Mouse (Mus musculus): ENCODE results near the gene Trim27.

The Trim27 gene

DNA sequence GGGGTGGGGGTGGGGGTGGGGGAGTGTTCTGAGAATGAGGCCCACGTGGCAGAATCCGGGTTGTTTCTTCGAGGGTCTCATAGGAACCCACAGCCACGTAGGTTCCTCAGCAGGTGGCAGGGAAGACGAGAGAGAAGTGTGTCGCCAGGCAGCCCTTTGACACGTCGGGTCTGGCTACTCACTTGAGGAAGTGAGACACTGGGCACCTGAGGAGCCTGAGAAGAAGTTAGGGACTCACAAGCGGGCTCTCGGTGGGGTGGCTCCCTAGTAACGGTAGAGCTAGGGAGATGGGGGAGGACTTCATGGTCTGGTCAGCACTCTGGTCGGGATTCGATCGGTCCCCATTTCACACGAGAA, at the start of gene Trim27:
TSS of gene Trim27 (plus strand) at position 79 of the 357 bp plus-strand sequence.
- no peak for DNase-seq (ENCODE audit: low read depth, low spot score)

DNA sequence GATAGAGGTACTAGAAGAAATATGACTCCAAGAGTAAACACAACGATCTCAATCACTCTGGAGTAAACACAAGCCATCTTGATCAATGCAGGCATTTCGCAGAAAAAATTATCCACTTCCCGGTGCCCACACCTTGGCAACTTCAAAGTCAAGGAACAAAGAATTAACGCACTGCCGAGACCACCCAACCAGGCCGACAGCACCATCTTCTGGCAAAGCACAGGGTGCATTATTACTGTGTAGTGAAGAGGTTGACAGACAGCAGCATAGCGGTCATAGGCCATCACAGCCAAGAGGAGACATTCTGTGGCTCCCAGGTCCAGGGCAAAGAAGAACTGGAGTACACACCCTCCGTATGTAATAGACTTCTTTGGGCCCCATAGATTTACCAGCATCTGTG, 36.8 kb upstream of the Trim27 start:
- no peak for DNase-seq (ENCODE audit: low read depth, low spot score)

DNA sequence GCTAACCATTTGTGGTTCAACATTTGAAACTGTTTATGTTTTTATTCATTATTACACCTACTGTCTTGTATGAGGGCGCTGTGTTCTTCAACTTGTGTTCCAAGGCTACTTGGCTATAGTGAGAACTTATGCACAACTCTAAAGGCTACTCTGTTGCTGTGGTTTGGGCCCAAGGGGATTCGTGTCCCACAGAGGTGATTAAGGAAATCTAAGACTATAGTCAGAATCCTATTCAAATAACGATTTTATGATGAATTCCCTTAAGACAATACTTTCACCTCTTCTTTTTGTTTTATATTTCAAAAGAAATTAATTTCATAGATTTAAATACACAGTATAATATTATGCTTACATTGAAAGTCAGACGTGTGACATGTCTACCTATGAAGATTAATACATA, 33.5 kb upstream of the Trim27 start, which contains the start of gene Olfr1368:
TSS of gene Olfr1368 (minus strand) at position 101 of the 400 bp plus-strand sequence.
- no peak for DNase-seq (ENCODE audit: low read depth, low spot score)

DNA sequence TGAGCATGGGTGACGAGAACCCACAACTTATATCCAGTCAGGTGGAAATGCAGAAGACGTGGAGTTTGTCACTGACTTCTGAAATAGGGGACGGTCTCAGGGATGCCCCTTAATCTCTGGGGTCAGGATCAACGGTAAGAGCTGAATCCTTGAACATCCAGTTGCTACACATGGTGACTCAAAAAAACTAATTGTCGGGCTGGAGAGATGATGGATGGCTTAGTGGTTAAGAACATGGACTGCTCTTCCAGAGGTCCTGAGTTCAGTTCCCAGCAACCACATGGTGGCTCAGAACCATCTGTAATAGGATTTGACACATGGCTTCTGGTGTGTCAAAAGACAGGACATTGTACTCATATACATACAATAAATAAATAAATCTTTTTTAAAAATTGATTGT, 23.4 kb upstream of the Trim27 start:
- no peak for DNase-seq (ENCODE audit: low read depth, low spot score)

DNA sequence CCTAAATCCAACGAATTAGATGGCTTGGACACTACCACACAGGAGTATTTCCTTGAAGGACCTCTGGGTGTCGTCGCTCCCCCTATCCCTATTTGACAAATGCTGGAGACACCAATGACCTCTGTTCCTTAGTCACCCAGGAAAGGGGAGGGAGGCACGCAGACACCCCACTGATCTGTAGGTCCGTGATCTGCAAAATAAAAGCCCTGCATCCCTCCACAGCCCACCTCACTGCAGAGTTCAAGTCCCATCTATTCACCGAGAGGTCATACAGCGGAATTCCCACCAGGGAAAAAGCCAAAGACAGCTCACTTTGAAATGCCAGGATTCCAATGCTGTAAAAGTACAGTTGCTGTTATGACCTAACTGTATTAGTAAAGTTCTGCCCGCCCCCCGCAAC, 21.2 kb upstream of the Trim27 start:
- no peak for DNase-seq (ENCODE audit: low read depth, low spot score)

DNA sequence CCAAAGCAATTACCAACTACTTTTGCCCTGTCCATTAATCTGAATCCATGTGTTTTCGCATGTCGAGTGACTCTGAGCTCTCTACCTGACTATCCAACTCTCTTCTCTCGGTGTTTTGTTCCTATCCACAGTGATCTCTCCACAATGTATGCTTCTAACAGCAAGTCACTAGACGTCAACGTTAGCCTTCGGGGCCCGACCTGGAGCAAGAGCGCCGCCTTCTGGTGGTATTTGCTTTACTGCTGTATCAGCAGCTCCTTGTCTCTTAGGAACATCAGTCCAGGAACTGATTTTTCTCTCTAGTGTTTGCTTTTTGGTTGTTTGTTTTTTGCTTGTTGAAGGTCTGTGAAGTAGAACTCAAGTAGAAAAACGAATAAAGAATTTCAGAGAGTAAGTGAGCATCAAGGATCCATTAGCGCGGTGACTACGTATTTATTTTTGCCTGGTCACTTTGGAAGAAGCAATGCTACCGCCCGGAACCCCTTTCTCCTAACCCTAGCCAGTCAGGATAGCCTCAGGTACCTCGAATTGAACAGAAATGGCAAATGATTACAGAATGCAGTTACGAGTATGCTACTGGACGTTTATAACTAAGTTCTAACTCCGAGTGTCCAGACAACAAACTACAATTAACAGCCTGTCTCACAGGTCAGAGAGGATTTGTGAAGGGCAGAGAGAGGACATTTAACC, 20.3 kb upstream of the Trim27 start:
- DNase-seq (ENCODE audit: low read depth, low spot score) = peak; percentile 51

DNA sequence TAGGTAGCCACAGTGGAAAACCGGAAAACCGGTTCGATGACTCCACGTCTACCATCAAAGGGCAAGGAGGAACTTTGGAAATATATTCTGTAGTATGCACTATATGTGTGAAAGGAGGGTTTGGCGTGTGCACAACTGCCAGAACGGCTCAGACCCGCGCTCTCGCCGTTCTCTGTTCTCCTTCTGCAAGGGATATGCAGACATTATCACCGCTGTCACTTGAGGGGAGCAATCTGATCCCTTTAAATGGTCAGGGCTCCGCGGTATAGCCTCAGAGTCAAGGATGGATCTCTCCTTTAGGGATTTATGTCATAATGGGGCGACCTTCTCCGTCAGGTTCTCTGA, 19.8 kb upstream of the Trim27 start:
- DNase-seq (ENCODE audit: low read depth, low spot score) = no peak

DNA sequence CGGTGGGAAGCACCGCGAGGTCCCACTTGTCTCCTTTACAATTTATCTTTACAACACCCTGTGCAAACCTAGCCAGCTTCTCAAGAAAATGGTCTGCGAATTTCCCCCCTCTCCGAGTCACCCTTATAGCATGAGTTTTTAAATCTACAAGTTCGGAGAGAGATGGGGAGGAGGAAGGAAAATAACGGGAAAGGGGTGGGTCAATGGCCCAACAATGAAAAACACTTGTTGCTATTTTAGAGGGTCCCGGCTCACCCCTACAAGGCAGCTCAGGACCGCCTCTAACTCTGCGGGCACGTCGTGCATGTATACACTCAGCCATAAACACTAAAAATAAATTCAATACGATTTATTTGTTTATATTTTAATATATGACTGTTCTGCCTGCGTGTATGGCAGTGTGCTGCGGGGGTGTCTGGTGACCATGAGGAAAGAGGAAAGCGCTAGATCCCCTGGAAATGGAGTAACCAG, 19.2 kb upstream of the Trim27 start:
- no peak for DNase-seq (ENCODE audit: low read depth, low spot score)

DNA sequence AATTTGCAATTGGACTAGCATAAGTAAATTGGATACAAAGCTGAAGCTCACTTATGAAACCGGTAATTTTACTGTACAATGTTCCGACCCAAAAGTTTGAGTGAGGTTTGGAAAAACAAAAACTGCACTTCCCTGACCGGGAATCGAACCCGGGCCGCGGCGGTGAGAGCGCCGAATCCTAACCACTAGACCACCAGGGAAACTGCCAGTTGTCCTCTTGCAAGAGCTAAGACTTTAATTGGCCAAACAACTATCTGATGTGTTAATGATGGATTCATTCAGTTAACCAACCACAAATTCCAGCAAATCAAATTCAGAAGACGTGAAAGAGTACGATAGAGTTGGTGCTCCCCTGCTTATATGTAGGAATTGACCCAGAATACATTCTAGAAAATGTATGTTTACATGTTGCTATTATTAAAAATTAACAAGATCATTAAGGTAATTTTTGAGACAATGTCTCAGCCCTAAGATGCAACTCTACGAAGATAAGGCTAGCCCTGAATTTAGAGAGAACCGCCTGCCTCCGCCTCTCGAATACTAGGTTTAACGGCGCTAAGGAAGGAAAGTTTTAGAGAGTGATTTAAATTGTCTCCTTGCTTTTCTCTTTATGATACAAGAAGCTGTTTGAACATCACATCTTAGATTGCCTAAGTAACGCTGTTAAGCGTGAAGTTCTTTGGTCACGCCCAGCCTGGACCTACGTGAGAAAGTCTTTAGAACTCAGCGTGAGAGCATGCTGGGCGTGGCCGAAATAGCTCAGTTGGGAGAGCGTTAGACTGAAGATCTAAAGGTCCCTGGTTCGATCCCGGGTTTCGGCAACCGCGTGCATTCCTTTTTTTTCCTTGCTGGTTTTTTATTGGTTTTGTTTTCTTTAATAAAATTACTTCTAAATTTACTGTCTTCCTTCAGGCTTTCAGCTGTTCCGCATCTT, 18.3 kb upstream of the Trim27 start:
- DNase-seq (ENCODE audit: low read depth, low spot score) = peak; percentile 86

DNA sequence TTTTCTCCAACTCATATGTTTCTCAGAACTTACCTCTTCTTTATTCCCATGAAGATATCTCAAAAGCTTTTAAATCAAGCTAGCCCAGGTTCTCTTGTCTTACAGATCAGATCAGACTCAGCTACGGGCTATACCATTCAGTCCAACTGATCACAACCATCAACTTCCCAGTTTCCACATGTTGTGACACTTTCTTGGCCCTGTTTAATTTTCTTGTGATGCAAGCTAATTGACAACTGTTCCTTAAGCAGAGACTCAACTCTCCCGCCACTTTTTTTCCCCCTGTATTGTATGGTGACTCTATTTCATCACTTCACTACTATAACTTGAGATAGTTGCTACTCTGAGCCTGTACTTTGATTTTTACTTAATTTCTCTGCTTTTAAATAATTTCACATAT, 17.7 kb upstream of the Trim27 start:
- DNase-seq (ENCODE audit: low read depth, low spot score) = no peak

DNA sequence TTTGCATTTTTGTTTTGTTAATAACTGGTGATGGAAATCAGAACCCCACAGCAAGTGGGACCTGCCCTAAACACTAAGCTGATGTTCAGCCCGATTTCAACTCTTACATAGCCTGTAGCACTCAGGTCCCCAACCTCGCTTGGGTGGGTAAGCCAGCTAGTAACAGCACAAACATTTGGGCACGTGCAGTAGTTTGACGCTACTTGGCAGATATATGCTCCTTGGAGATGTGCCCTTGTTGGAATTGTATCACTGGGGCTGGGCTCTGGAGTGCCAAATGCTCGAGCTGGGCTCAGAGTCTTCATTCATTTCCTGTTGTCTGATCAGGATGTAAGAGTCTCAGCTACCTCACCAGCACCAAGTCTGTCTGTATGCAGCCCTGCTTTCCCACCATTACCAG, 16.7 kb upstream of the Trim27 start:
- no peak for DNase-seq (ENCODE audit: low read depth, low spot score)

DNA sequence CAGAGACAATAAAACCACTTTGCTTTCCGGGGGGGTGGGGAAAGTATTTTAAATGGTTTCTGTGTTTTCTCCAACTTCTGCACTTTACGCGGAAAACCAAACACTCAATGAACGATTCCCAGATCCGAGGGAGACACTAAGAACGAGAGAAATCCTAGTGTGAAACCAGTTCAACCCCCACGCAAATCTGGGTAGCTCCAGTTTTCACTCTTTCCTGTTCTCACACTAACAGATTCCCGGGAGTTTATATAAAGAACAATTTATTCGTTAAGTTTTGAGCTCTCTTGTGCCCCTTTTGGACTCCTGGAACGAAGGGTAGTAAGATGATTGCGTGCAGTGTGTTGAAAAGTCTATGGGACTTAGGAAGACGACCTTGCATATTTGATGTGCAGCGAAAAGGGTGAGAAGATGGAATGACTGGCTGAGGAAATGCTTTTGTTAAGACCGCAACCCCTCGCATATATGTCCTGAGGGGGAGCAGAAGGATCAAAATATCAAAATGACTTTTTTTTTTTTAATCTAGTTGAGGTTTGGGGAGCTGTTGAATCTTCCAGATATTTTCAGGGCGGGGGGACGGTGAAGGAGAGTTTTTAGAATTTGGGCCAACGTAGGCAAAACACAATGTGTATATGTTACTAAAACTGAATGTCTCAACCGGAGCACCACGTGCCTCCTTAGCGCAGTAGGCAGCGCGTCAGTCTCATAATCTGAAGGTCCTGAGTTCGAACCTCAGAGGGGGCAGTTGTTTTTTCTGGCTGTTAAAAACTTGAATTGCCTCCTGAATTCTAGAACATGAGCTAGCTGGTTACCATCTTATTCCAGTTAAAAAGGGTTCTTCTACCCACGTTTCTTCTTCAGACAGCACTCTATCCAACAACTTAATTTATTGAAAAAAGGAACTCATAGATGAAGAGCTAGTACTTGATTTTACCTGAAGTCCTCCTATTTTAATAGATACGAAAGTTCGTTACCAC, 12.0 kb upstream of the Trim27 start:
- DNase-seq (ENCODE audit: low read depth, low spot score) = peak; percentile 62

DNA sequence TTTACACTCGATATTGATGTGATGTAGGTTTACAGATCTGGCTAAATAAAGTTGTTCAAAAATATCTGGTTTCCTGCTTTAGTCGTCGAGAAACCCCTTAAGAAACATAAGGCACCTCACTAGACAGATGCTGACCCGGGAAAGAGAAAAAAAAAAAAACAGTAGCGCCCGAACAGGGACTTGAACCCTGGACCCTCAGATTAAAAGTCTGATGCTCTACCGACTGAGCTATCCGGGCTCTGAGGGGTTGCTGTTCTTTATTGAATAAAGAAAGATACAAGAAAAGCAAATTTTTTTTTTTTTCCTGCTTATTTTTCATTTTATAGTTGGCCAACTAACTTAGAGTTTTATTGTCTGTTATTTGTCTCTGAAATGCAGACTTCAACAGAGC, 11.3 kb upstream of the Trim27 start:
- peak; percentile 46 for DNase-seq (ENCODE audit: low read depth, low spot score)

DNA sequence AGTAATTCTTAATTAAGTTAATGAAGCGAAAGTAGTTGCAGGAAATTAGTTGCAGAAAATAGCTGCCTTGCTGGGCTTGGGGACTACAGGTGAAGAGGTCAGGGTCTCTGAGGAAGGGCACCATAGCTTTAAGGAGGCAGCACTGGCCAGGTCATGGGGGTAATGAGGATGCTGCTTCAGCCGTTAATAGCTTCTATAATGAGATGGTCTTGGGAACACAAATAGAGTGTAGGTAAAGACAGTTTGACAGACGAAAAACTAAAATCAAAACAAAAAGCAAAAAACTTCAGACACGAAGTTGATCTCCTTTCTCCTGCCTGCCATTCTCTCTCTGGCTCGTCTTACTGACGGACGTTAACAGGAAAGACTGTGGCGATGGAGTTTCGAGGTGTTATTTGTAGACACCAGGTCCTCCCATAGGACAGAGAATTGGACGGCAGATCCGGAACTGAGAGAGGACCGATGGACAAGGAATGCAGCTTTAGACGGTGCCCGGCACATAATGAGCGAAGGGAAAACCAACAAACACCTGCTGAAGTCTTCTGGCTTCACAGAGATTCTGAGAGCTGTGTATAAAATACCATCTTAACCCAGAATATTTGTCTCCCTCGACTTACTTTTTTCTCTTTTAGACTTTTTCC, 10.8 kb upstream of the Trim27 start:
- DNase-seq (ENCODE audit: low read depth, low spot score) = peak; percentile 65

DNA sequence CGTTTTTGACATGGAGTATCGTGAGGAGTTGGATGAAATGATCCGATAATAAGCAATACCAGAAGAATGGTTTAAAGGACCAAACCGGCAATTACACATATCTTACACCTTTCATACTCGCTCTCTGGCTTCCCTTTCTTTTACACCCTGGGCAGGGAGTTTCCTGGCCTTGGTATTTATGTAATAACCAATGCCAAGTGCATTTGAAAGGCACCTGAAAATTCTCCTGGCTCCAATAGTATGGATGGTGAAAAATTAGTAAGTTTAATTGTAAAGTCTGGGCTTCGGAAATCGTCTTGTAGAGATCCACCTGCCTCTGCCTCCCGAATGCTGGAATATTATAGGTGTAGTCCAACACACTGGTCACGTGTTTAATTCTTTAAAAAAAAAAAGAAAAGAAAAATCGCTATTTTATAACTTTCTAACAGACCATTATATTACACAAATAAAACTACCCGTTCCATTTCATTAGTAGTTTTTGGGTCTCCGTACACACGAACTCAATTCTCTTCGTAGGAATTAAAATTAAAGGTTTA, 10.1 kb upstream of the Trim27 start:
- DNase-seq (ENCODE audit: low read depth, low spot score) = no peak

DNA sequence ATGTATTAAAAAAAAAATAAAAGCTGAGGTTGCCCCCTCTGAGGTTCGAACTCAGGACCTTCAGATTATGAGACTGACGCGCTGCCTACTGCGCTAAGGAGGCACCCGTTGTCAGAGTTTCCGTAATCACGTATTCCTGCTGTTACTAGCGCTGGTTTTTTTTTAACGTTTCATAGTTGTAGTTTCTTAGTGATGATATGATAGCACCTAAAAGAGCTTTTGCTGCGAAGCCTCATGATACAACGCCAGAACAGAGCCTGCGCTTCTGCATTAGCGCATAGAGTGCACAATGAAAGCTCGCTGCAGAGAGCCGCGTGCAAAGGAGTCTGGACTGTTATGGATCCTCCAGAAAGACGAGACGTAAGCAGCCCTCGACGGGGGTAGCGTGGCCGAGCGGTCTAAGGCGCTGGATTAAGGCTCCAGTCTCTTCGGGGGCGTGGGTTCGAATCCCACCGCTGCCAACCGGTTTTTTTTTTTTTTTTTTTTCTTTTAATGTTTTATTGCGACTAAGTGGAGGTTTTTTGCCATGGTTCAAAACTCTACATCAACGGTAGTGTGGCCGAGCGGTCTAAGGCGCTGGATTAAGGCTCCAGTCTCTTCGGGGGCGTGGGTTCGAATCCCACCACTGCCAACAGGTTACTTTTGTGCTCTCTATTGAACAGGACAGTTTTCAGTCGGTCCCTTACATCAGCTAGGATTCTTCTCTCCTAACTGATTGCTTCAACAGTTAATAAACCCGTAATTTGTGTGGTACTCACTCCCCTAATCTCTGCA, 9.4 kb upstream of the Trim27 start:
- peak; percentile 75 for DNase-seq (ENCODE audit: low read depth, low spot score)

DNA sequence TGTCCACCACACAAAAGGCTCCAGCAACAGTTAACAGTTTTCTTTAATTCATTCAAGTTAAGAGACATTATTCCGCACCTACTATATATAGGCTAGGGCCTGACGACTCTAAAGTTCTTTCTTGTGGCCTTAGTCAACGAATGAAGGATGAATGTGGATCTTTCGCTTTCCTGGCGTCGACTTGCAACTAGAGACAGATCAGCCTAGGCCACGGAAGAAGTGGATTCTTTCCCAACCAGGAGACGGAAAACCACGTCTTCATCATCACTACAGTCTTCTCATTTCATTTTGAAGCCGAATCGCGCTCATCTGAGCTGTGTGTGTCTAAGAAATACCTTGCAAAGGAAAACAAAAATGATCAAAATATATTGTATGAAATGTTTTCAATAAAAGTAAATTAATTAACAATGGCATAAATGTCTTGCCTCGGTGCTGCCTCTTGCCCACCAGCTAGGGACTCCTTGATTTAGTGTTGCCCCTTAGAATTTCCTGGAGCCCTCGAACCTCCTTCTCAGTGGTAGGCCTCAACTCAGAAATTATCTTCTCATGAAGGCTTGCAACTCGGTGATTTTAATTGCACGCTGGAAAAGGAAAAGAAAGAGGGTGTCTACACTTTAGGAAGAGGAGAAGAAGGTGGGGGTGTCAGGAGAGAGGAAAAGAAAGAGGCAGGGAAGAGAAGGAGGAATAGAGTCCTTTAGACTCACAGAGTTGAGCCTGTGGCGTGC, 8.7 kb upstream of the Trim27 start:
- DNase-seq (ENCODE audit: low read depth, low spot score) = no peak

DNA sequence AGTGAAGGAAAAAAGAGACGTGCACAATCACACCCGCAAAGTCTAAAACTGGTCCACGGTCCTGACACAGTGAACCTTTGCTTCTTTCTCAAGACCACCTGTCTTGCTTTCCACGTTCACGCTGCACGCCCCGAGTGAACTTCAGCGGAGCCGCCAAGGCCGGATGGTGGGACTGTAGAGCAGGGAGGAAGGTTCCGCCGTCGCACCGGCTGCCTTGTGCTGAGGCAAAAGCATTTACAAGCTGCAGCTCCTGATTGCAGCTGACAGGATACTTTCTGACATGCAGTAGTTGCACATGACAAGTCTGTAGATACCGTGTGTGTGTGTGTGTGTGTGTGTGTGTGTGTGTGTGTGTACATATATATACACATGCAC, 8.1 kb upstream of the Trim27 start:
- DNase-seq (ENCODE audit: low read depth, low spot score) = no peak

DNA sequence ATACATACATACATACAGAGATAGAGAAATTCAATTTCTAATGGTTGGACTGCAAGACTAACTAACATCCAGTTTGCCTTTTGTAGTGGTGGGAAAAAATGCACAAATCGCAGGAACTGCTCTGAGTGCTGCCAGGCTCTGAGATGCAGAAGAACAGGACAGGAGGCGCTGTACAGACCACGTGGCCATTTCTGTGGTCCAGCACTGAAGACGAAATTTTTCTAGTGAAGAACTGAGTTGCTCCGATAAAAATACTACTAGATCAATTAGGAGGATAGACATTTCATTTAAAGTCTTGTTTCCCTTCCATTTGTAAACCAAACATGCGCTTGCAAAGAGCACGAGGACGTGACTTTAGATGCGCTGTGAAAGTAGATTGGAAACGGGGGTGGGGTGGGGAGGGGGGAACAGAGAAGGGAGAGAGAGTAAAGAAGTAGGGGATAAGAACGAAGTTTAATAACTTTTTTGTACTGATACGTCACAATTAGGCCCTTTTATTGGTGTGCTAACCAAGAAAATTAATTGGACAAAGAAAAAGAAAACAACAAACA, 7.6 kb upstream of the Trim27 start:
- DNase-seq (ENCODE audit: low read depth, low spot score) = no peak
